Mouse (Mus musculus) cerebellum, postnatal 14 days (tissue): ENCODE measurements at regions not wholly inside any gene's neighbourhood (a gene's known extent, or its start where the extent isn't known, plus 50 kb on each side); places are given as distances from the start of the nearest gene placed in this dataset.

Experiments used
- DNase-seq, 2 experiments: peaks; one replicate each; pipeline ENCODE4 v3.0.0; 2021; ENCODE audit warnings: mixed read lengths in 2 of 2

GRCm38 (mm10) chr13:114679703-114680378 is 138.2 kb upstream of the Mocs2 start:
- DNase-seq = no peak

GRCm38 (mm10) chr13:114680379-114680733 is 137.7 kb upstream of the Mocs2 start:
- no peak for DNase-seq

- DNase-seq = no peak
Observed at GRCm38 (mm10) chr13:114681196-114681595, 136.8 kb upstream of the Mocs2 start.

GRCm38 (mm10) chr13:114681887-114682286 is 136.1 kb upstream of the Mocs2 start:
- no peak for DNase-seq

GRCm38 (mm10) chr13:114682891-114683290 is 135.1 kb upstream of the Mocs2 start:
- DNase-seq = no peak

- no peak for DNase-seq
Observed at GRCm38 (mm10) chr13:114684298-114684697, 133.7 kb upstream of the Mocs2 start.

GRCm38 (mm10) chr13:114685368-114685767 is 132.7 kb upstream of the Mocs2 start:
- DNase-seq = no peak

GRCm38 (mm10) chr13:114712601-114713000 is 105.4 kb upstream of the Mocs2 start:
- no peak for DNase-seq

- no peak for DNase-seq
Observed at GRCm38 (mm10) chr13:114719771-114720170, 98.3 kb upstream of the Mocs2 start.

- DNase-seq = no peak
Observed at GRCm38 (mm10) chr13:114726828-114727227, 91.2 kb upstream of the Mocs2 start.

GRCm38 (mm10) chr13:114735066-114735465 is 83.0 kb upstream of the Mocs2 start:
- DNase-seq = no peak

GRCm38 (mm10) chr13:114736066-114736465 is 82.0 kb upstream of the Mocs2 start:
- no peak for DNase-seq

- DNase-seq = no peak
Observed at GRCm38 (mm10) chr13:114742534-114742933, 75.5 kb upstream of the Mocs2 start.

GRCm38 (mm10) chr13:114745814-114746213 is 72.2 kb upstream of the Mocs2 start:
- DNase-seq = no peak

- peak; percentile 9 to 21 for DNase-seq
Observed at GRCm38 (mm10) chr13:114757459-114757858, 60.6 kb upstream of the Mocs2 start.

GRCm38 (mm10) chr13:114759886-114760285 is 58.1 kb upstream of the Mocs2 start:
- no peak for DNase-seq

- DNase-seq = no peak
Observed at GRCm38 (mm10) chr13:114760901-114761300, 57.1 kb upstream of the Mocs2 start.
